Mouse (Mus musculus) retina, postnatal 7 days (tissue): ENCODE data around the gene Olfr1410.
A peak's percentile ranks its signal among the peaks of the same experiment; 100 is the strongest.

Experiments used
- DNase-seq: peaks from one replicate; pipeline ENCODE4 v3.0.0-alpha.2; 2012; ENCODE audit warnings: low read depth, low spot score

Olfr1410 gene

DNA sequence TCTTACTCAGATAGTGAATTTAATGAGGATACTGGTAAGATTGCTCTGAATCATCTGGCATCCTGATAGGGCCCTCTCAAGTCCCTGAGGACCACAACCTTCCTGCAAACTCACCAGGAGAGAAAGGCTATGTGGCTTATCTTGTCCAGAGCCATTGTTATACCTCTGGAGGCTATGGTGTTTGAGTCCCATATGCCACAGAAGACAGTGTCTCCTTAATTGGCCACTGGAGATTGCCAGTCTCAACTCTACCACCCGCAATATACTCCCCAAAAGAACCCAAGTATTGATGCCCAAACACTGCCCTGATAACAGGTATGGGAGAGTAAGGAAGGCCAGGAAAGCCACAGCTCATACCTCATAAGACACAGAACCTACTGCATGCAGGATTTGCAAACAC is at the start of gene Olfr1410:
TSS of gene Olfr1410 (plus strand) at position 301 of the 400 bp plus-strand sequence.
- no peak for DNase-seq

- no peak for DNase-seq
Observed at GRCm38 (mm10) chr1:92571022-92571421, 34.6 kb upstream of the Olfr1410 start, which contains the start of gene Olfr1413. TSS of gene Olfr1413 (plus strand) at chr1:92571322.

DNA sequence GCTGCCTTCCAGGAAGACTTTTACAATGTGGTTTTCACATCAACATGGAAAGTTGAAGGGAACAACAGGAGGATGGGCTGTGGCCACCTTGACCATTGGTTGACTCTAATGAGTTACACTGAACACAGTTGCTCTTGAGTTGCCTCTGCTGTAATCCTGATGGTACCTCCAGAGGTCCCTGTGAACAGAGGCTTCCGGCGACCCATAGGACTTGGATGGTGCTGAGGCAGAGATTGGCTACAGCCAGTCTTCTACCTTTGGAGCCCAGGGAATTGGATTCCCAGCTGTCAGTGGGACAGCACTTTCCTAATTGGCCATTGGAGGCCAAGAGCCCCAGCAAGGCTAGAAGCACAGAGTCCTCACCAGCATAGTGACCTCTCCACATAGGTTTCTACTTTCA is 20.1 kb upstream of the Olfr1410 start, which contains the start of gene Olfr1412:
TSS of gene Olfr1412 (plus strand) at position 301 of the 400 bp plus-strand sequence.
- DNase-seq = no peak

- no peak for DNase-seq
Observed at GRCm38 (mm10) chr1:92594111-92594510, 11.5 kb upstream of the Olfr1410 start, which contains the start of gene Olfr1411. TSS of gene Olfr1411 (plus strand) at chr1:92594411.

DNA sequence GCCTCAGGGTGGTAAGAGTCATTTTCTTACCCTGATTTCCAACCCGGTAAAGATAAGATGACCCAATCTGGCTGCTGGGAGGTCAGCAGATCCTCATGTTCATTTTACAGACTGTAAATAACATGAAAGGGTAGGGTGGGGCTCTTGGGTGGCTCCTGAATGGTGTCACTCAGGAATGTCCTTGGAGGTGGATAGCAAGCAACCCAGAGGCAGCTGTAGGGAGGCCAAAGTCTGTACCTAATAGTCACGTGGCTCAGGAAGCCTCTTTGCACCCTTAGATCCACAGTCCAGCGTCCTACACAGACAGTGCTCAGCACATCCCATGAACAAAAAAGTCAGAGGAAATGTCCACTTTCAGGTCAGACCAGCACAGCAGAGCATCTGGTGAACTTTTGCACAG is 9.6 kb upstream of the Olfr1410 start:
- DNase-seq = no peak

- no peak for DNase-seq
Observed at GRCm38 (mm10) chr1:92607711-92608110, 2.1 kb downstream of the Olfr1410 start.

GRCm38 (mm10) chr1:92611008-92611407 is 5.4 kb downstream of the Olfr1410 start:
- DNase-seq = peak; percentile 35

GRCm38 (mm10) chr1:92613175-92613574 is 7.6 kb downstream of the Olfr1410 start:
- no peak for DNase-seq

GRCm38 (mm10) chr1:92614516-92614915 is 8.9 kb downstream of the Olfr1410 start:
- DNase-seq = peak; percentile 32

- no peak for DNase-seq
Observed at GRCm38 (mm10) chr1:92616046-92616445, 10.5 kb downstream of the Olfr1410 start.

GRCm38 (mm10) chr1:92617488-92617887 is 11.9 kb downstream of the Olfr1410 start, which contains the start of gene Olfr12:
TSS of gene Olfr12 (plus strand) at chr1:92617788.
- DNase-seq = no peak

- no peak for DNase-seq
Observed at GRCm38 (mm10) chr1:92618360-92618759, 12.8 kb downstream of the Olfr1410 start.

DNA sequence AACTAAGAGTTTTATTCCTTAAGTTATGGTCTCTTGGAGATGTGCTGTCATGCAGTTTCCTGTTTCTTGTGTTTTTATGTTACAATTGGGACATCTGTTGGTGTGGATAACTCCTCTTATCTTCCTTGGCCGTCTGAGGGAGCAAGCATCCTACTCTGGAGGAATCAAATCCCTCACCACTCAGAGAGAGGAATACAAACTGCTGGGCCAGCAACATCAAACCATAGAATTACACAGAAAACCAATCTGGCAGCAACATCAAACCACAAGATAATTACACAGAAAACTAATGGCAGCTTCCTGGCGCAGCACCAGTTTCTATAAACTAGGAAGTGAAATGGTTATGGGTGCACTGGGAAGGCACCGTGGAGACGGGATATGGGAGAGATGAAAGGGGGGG is 22.6 kb downstream of the Olfr1410 start:
- DNase-seq = no peak

- DNase-seq = no peak
Observed at GRCm38 (mm10) chr1:92632196-92632595, 26.6 kb downstream of the Olfr1410 start.

DNA sequence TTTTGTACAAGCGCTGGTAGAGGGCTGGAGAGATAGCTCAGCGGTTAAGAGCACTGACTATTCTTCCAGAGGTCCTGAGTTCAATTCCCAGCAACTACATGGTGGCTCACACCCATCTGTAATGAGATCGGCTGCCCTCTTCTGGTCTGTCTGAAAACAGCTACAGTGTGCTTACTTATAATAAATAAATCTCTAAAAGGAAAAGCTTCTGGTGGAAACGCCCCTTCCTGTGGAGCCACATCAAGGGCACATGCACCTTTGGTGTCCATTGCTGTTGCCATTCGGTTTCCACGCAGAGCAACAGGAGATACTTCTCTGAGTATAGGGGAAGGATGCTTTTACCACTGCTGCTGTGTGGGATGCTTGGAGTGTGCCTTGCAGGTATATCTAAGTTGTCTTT is 27.4 kb downstream of the Olfr1410 start:
- no peak for DNase-seq

DNA sequence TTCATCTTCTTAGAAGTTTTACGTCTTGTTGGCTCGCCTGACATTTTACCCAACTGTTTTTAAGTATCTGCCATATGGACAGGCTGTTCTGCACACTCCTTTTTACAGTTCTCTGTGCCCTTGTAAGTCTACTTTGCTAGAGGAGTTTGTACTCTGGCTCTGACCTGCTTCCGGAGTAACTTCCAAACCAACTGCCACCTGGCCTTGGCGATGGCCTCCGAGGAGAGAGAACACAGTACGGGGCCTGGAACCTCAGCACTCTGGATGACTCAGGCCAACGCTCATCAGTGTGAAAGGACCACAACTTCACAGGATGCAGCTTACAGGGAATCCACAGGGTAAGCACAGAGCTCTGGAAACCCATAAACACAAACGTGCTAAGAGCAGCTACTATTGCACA is 28.1 kb downstream of the Olfr1410 start:
- DNase-seq = no peak

DNA sequence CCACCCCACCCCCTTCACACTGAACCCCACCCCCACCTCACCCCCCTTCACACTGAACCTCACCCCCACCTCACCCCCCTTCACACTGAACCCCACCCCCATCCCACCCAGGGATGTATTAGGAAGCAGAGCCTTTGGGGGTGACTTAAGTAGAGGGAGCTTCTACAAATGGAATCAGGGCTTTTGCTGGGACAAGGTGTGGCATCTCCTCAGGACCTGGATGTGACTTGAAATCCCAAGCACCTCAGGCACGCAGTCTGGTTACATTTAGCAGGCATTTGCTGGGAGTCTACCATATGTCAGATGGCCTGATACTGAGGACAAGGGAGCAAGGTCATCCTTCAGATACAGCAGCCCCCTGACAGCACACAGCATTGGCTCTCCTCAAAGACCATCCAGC is 29.0 kb downstream of the Olfr1410 start:
- DNase-seq = no peak

DNA sequence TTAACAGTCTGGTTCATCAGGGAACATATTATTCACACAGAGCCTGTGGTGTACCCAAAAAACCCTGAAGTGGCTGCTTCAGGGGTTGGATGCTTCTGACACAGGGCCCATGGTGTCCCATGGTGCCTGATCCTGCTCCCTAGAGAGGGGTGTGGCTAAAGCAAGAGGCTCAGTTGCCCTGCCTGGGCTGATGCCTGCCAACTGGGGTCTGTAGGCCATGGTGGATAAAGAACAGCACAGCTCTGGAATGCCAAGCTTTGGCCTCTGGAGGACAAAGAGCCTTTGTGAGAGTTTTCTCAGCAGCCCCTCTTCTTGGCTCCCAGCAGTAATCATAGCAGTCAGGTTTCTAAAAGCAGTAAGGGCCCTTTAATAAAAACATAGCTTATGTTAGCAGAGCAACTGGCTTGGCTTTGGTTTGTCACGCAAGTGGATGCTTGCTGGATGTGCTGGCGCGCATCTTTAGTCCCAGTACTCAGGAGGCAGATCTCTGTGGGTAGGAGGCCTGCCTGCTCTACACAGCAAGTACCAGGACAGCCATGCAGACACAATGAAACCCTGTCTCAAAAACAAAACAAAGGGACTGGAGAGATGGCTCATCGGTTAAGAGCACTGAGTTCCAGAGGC is 29.5 kb downstream of the Olfr1410 start:
- no peak for DNase-seq

- DNase-seq = no peak
Observed at GRCm38 (mm10) chr1:92636015-92636414, 30.4 kb downstream of the Olfr1410 start.

- DNase-seq = no peak
Observed at GRCm38 (mm10) chr1:92636676-92637075, 31.1 kb downstream of the Olfr1410 start.

DNA sequence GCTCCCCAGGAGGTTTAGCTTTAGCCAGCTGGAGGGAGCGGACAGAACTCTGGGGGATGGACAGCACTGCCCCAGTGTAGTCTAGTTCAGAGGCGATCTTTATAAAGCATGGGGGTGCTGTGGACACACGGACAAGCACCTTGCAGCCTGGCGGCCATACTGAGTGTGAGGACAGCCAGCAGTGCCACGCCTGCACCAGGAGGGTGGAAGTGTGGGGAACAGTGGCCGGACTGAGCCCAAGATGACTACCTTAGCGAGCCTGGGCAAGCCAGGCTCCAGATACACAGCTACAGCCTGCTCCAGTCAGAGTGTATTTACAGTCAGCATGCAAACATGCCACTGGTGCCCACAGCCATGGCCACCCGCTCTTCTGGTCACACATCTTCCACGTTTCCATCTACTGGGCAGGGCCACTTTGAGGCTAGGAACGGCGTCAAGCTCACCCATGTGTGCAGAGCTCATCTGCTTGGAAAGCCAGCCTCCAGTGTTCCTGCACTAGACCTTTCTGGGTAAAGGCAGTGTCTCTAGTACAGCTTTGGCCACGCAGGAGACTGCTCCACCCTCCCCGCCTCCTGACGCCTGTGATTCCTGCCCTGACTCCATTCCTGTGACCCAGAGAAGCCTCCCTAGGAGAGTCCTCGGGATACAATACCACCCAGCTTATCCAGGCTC is 32.1 kb downstream of the Olfr1410 start:
- no peak for DNase-seq

GRCm38 (mm10) chr1:92638181-92638580 is 32.6 kb downstream of the Olfr1410 start:
- no peak for DNase-seq

GRCm38 (mm10) chr1:92638736-92639135 is 33.2 kb downstream of the Olfr1410 start:
- DNase-seq = no peak
